ENCODE assay signal across 8 mouse cellular contexts in the genomic region with DNA sequence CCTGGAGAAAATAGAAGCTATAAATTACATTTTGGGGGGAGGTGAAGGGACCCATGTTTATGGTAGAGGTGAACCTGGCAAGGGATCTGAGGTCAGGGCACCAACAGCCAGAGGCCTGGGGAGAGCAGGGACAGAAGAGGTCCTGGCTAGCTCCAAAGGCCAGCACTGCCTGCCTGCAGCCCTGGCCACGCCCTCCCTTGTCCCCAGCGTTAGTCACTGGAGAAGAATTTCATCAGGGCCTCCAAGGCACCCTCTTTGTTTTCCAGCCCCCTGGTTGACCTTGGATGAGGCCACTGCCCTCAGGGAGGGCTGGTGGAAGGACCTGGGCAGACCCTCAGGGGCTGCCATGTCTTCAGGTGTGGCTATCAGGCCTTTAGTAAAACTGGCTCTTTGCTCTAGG. TPM values are rescaled to one million over a fixed set of nuclear protein-coding genes. Genes with fewer than 3 reads are reported as not detected.
A peak's percentile ranks its signal among the peaks of the same experiment; 100 is the strongest.
DNase-seq lines count a peak whose midpoint lies in the region; ATAC-seq lines count a peak whose summit lies in the region.

No protein-coding gene starts in this region.

- no peak for ATAC-seq in megakaryocyte, adult 5-6 weeks (ENCODE audit: poor library complexity, severe bottlenecking)

- intact Hi-C loops in heart, postnatal 25 days (cut with DNase I), result no loop called here

- DNase-seq in heart, adult 11 months, result peak; percentile 96
- DNase-seq in heart, postnatal 25 days (ENCODE audit: low spot score), result no peak
- DNase-seq in Muller cell, postnatal 12 days (ENCODE audit: inconsistent ontology term), result peak; percentile 89
- peak; percentile 76 for DNase-seq in adrenal gland, postnatal 25 days
- peak; percentile 52 for DNase-seq in heart, postnatal 4 days
- DNase-seq in layer of hippocampus, adult 9-10 months (ENCODE audit: low spot score), result no peak
- no peak for DNase-seq in cerebellum, postnatal 25 days

RNA-seq across cellular contexts. Expression of gene Col5a1, which starts 30.1 kb away (rescaled TPM):
- 10 to 100 TPM; 50.0 to 58.3 TPM for total RNA-seq in heart, postnatal 25 days (2021)
- 60.7 and 62.0 TPM in 2 replicates for total RNA-seq in adrenal gland, postnatal 25 days (2021)
- total RNA-seq in heart, postnatal 4 days (2021), result 100 to 1,000 TPM; 167 to 185 TPM
- total RNA-seq in megakaryocyte, adult 5-6 weeks (2015), result 0.78 and 2.2 TPM in 2 replicates
- 0.77 and 1.1 TPM in 2 replicates for total RNA-seq in megakaryocyte, adult 5-6 weeks (2017)

Comparison
In these comparisons a context has a peak if more than half of its experiments do, and no peak if none do; other contexts are left out.
1. DNase-seq: peak in heart, adult 11 months (single experiment), Muller cell, postnatal 12 days (single experiment), adrenal gland, postnatal 25 days (single experiment) and heart, postnatal 4 days (single experiment); none in heart, postnatal 25 days (single experiment), layer of hippocampus, adult 9-10 months (single experiment) and cerebellum, postnatal 25 days (0 of 2).
2. RNA of gene Col5a1, which starts 30.1 kb away (total RNA-seq): 167 to 185 TPM in heart, postnatal 4 days, 60.7 to 62.0 TPM in adrenal gland, postnatal 25 days and 50.0 to 58.3 TPM in heart, postnatal 25 days; 0.77 to 2.2 TPM in megakaryocyte, adult 5-6 weeks; every median in the first group is over 10 times any median in the second.